Mouse (Mus musculus): ENCODE results near the gene Zfp385c. TPM values are rescaled to one million over a fixed set of nuclear protein-coding genes. Genes with fewer than 3 reads are reported as not detected.
"Not testable (repeated sequence)": the region's sequence is repeated elsewhere in the genome, so short reads cannot be mapped to it uniquely, and the experiment has no call there.

The Zfp385c gene
- total and polyA plus RNA-seq, 3 experiments, result 0.59 to 0.84 TPM; not detected in 1

- no peak for DNase-seq
Measured at GRCm38 (mm10) chr11:100687265-100687664, 5.0 kb downstream of the Zfp385c start.

- DNase-seq, result no peak
Measured at GRCm38 (mm10) chr11:100685371-100685770, 6.9 kb downstream of the Zfp385c start.

- no peak for DNase-seq
Measured at GRCm38 (mm10) chr11:100684084-100684483, 8.2 kb downstream of the Zfp385c start.

GRCm38 (mm10) chr11:100682526-100682925 lies 9.7 kb downstream of the Zfp385c start:
- no peak for DNase-seq

- DNase-seq, result no peak
Measured at GRCm38 (mm10) chr11:100681826-100682225, 10.4 kb downstream of the Zfp385c start.

- DNase-seq, result no peak
Measured at GRCm38 (mm10) chr11:100677810-100678209, 14.4 kb downstream of the Zfp385c start.

GRCm38 (mm10) chr11:100673169-100673568 lies 19.1 kb downstream of the Zfp385c start:
- peak; percentile 75 for DNase-seq

- no peak for DNase-seq
Measured at GRCm38 (mm10) chr11:100671956-100672355, 20.3 kb downstream of the Zfp385c start.

- DNase-seq, result no peak
Measured at GRCm38 (mm10) chr11:100671049-100671448, 21.2 kb downstream of the Zfp385c start.

GRCm38 (mm10) chr11:100659806-100660205 lies 32.4 kb downstream of the Zfp385c start:
- DNase-seq, result peak; percentile 51

GRCm38 (mm10) chr11:100656458-100656857 lies 35.8 kb downstream of the Zfp385c start:
- DNase-seq, result no peak

- not testable (repeated sequence) for DNase-seq
Measured at GRCm38 (mm10) chr11:100655589-100655988, 36.7 kb downstream of the Zfp385c start.

GRCm38 (mm10) chr11:100651748-100652147 lies 40.5 kb downstream of the Zfp385c start:
- peak; percentile 89 for DNase-seq

- no peak for DNase-seq
Measured at GRCm38 (mm10) chr11:100651205-100651604, 41.0 kb downstream of the Zfp385c start.

GRCm38 (mm10) chr11:100648405-100648804 lies 43.9 kb downstream of the Zfp385c start:
- no peak for DNase-seq

GRCm38 (mm10) chr11:100646265-100646664 lies 46.0 kb downstream of the Zfp385c start:
- DNase-seq, result no peak

GRCm38 (mm10) chr11:100643612-100644575 lies 48.4 kb downstream of the Zfp385c start:
- DNase-seq, result peak; percentile 43

GRCm38 (mm10) chr11:100640159-100640906 lies 51.9 kb downstream of the Zfp385c start:
- DNase-seq, result peak; percentile 63

GRCm38 (mm10) chr11:100634530-100634929 lies 57.7 kb downstream of the Zfp385c start:
- no peak for DNase-seq

GRCm38 (mm10) chr11:100628862-100629352 lies 63.3 kb downstream of the Zfp385c start:
- no peak for DNase-seq

GRCm38 (mm10) chr11:100628056-100628455 lies 64.2 kb downstream of the Zfp385c start:
- no peak for DNase-seq

GRCm38 (mm10) chr11:100626701-100627195 lies 65.5 kb downstream of the Zfp385c start:
- peak; percentile 86 for DNase-seq
